Mouse (Mus musculus) left cerebral cortex, postnatal 14 days (tissue): ENCODE data around the gene Sdk2. TPM values are rescaled to one million over a fixed set of nuclear protein-coding genes. Genes with fewer than 3 reads are reported as not detected.

Experiments
- DNase-seq, 2 experiments: peaks; one replicate each; pipeline ENCODE4 v3.0.0; 2021 to 2022; ENCODE audit warnings: low spot score in 2 of 2, mixed read lengths in 1 of 2
- intact Hi-C: fragments of 180-260 bp; cut with DNase I; formaldehyde crosslinking; loops from one replicate; pipeline ENCODE4 v1.15.1; 2025
- total RNA-seq, 2 experiments: library from RNA; stranded (reverse); gene quantifications; 2 replicates each; pipeline ENCODE4 v1.2.3; 2021

The Sdk2 gene
- total RNA-seq, 2 experiments from 2014 or later, result 34.7 to 44.8 TPM

DNA sequence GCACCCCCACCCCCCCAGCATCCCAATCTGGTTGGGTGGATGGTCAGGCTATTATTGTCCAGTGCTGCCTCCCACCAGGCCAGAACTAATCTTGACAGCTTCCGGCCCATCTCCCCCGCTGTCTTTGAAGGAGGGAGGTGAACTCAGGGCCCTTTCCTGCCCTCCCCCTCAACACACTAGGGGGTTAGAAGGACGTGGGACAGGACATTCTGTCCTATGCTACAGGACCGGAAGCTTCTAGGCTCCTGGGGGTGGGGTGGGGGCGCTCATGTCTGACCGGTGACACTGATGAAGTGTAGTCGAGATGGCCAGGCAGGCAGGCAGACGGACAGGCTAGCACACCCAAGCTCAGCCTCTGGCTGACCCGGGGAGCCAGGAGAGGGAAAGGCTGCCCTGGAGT is 259.8 kb downstream of the Sdk2 start:
- DNase-seq, result no peak
- intact Hi-C loops, result no loop called here

DNA sequence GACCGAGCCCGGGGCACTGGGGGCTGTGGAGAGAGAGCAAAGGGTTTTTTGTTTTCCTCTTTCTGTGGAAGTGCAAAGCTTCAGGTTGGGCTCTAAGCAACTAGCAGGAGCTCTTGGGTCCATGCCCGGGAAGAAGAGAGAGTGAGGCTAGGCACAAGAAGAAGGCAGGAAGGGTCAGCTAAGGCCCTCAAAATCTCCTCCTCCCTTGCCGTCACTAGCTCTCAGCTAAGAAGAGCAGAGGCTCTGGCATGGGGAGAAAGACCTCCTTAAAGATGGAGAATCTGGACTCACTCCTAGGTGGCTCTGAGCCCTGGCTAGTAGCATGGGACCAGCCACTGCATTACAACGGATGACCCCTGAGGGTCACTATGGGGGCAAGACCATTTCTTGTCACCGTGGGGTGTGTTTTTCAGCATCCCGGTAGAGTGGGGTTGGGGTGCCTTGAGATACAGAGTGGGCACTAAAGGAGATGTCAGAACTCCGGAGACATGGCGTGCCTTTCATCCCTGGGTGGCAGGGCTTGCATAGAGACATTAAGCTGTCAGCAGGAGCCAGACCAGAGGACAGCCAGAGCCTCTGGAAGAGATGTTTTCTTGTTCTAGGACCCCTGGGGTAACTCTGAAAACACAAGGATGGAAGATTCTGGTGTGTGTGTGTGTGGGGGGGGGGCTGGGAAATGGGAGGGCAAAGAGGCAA is 260.3 kb downstream of the Sdk2 start:
- intact Hi-C loops, result no loop called here
- DNase-seq, result peak; percentile 62 to 79

DNA sequence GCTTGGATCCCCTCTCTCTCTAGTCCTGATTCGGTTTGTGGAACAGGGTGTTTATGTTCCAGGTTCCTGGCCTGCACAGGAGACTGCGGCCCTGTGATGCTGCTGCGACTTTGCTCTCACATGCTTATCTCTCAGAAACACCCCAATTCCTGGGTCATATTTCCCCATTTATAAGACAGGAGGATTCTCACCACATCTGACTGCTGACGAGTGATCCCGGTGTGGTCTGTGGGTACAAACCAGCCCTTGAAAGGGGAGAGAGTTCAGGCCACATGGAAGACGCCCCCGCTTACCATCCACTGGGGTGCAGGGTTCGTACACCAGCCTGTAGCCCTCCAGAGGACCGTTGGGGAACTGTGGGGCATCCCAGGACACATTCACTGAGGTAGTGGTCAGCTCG is 260.9 kb downstream of the Sdk2 start:
- intact Hi-C loops, result no loop called here
- no peak for DNase-seq

DNA sequence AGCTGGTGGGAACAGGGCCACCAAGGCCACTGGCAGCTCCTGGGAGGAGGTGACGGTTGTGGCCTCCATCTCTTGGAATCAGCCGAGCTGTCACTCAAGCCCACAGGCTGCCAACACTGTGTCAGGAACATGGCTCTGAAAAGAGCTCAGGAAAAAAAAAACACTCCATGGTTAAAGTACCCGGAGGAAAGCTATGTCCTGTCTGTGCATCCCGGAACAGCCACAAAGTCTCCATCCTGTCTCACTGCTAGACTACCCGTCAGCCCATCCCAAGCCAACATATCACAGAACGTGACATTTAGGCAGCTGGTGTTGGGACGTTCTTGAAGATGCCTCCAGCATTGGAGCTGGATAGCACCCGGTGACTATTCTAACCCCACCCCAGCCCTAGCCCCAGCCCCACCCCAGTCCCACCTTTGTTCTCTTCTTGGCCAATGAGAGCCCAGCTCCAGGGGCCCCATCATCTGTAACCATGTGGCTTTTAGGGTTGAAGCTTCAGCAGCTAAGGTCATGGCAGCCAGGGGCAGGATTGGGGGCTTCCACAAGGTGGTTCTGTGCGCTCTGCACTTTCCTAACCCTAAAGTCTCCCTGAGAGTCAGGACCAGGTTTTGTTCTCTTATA is 263.4 kb downstream of the Sdk2 start:
- no peak for DNase-seq
- intact Hi-C loops, result no loop called here

DNA sequence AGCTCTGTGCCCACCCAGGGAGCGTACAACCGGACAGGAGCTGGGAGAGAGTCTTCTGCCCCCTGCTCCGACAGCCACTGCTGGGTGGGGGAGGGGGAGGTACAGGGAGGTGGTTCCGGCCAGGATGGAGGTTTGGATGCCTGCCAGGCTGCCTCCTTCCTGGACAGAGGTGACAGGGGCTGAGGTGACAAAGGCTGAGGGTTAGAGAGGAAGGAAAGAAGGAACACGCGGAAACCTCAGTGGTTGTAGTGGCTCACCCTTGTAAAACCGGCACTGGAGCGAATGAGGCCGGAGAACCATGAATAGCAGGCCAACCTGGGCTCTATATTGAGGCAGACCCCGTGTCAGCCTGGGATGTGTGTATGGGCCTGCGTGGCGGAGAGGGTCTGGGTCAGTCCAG is 264.4 kb downstream of the Sdk2 start:
- DNase-seq, result no peak
- intact Hi-C loops, result no loop called here

DNA sequence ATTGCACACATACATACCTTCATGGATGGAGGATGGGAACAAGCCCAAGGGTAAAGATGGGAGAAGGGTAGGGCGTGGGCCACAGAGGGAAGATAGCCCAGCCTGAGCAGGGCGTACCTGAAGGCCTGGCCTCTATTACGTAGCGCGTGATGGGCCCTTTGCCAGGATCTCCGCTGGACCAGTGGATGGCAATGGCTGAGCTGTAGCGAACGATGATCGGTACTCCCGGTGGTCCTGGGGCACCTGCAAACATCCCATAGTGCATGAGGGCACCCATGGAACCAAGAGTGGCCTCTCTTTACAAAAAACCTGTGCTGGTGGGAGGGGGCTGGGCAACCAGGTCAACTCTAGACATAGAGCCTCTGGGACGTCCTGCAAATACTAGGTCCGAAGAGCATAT is 266.8 kb downstream of the Sdk2 start:
- DNase-seq, result no peak
- intact Hi-C loops, result no loop called here

DNA sequence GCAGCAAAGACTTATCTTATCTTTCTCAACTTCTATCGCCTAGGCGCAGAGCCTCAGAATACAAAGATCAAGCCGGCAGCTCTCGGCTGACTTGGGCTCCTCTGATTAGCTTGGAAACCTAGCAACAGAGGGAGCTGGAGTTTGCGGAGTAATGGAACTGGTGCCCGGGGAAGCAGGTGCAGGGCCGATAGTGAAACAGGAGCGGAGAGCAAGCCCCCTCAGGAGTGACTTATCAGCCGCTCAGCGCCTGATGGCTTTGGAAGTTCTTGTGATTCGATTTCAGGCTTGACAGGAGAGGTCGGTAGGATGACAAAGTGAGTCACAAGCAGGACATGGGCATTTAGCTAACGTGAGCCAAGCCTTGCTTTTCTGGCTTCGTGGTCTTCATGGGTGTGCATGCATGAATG is 267.8 kb downstream of the Sdk2 start:
- peak in 1 of 2 experiments; percentile 34 for DNase-seq
- intact Hi-C loops, result no loop called here

DNA sequence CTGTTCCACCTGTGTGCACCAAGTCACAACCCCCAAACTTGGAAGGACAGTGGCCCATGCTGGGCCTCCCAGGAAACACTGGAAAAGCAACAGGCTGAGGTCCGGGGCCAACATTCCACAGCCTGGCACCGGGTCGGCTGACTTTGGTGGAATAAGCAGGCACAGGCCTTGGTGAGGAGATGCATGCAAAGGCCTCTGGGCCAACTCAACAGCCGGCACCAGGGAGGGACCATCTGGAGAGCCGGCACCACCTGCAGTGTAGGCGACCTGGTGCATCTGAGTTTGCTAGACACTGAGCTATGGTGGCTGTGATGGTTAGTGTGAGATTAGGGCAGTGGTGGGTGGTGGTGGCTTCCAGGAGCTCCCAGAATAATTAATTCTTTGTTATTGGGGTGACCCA is 268.8 kb downstream of the Sdk2 start:
- intact Hi-C loops, result no loop called here
- no peak for DNase-seq

DNA sequence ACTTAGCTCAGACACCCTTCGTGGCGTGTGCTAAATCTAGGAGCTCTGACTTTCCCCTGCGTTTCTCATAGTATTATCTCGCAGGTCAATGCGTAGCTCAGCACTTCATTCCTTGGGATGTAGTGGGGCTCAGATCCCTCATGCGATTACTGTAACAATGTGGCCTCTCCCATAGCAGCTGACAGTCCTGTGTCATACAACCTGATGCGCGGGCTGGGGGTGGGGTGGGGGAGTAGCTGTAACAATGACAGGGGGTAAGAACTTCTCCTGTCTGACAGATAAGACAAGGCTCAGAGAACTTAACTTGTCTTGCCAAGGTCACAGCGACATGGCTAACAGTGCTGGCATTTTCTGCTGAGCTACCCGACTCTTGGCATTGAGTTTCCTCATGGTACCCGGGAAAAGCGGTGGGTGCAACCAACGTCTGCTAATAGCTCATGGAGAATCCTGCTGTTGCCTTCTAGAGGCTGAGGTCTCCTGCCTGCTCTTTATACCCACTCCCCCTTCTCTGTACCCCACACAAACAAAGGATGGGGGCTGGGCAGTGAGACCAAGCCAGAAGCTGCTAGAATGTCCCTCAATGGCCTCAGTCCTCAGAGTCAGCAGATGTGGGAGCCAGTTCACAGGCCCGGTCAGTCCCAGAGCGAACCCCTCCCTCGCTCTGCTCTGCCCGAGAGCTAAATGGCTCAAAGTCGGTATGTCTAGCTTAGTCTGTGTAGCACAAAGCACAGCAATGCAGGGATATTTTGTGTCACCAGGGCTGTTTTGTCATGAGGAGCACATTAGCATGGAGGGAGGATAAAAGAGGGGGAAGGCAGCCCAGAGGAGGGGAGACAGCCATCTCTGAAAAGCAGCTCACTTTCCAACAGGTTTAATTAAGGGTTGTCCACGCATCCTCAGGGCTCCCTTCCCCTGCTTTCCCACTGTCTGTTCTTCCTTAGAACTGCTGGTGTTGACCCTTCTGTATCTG is 269.5 kb downstream of the Sdk2 start:
- DNase-seq, result no peak
- intact Hi-C loops, result no loop called here

DNA sequence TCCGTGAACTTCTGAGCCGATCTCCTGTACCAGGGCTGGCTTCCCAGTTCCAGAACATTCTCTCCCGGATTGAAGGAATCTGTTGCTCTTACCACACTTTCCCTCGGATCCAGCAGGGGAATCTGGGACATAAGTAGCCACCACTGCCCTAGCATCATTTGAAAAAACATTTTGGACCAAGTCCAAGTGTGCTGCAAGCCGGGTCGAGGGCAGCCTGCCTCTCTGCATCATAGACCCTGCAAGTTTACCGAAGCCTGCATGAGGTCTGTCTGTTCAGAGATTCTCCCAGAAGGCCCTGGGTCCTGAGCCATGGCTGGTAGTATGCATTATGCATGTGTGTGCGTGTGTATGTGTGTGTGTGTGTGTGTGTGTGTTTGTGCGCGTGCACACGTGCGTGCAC is 271.0 kb downstream of the Sdk2 start:
- DNase-seq, result no peak
- intact Hi-C loops, result no loop called here

DNA sequence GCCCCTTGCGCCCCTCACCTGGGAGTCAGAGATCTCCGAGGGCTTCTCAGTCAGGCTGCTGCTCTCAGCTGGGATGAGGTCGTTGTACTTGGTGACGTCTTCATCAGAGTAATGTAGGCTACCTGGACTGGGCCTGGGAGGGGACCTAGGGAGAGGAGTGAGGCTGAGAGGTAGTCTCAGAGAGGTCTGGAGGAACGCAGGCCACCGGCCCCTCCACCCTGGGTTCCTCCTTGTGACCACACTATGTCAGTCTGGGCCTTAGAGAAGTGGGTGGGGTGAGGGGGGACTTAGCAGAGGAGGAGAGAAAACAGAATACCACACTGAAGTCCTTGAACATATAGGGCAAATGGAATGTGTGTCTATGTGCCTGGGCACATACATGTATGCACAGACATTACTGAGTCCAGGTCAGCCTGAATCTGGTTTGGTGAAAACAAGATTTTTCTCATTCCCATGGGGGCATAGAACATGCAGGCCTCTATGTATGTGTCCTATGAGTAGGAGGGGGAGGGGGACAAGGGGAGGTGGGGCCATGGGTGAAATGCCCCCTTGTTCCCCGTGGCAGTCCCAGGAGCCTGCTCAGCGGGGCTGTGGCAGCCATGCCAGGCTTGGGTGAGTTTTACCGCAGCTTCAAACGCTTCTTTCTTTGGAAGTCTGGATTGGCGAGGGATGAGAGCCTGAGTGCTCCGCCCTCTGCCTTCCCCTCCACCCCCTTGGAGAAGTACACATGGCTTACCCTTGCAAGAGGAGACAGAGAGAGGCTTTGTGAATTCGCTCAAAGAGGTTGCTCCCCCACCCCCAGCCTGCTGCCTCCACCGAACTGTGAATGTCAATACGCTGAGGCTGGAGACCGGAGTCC is 275.3 kb downstream of the Sdk2 start:
- peak; percentile 47 to 74 for DNase-seq
- intact Hi-C loops, result no loop called here

DNA sequence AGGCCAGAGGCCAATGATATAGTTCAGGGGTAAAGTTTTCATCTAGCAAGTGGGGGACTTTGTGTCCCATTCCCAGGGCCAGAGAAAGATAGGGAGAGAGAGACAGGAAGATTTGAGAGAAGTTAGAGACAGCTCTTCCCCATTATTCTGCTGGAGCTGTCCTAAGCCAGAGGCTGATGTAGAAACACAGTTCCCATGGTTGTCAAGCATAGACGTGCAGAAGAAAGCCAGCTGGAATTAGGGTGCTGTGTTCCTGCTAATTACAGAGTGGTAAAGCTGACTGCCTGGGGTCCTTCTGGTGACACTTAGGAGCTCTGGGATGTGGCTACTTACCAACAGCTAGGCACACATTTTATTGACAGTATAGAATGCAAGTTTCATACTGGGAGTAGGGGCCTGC is 277.7 kb downstream of the Sdk2 start:
- intact Hi-C loops, result no loop called here
- DNase-seq, result no peak

DNA sequence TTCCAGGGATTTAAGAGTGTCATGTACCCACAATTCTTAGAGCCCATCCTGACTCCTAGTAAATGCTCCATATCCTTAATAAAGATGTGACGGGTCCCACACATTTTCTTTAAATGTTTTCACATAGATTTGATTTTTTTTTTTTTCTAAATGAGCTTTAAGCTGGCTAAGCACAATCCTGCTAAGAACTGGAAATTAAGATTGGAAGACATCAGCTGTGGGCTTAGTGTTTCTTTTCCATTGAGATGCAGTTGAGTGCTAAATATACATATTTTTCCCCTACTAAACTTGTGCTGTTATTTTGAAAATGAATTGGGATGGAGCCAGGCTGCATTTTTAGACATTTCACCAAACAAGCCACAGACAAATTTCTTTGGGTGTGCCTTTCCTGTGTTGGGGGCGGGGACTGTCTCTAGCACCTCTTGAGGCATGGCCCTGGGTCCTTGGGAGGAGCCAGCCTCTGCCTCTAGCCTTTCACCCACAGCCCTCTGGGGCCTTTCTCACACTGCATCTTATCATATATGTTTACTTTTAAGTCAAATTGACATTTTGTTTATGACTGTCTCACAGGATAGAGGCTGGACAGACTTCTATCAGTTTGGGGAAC is 278.6 kb downstream of the Sdk2 start:
- intact Hi-C loops, result no loop called here

DNA sequence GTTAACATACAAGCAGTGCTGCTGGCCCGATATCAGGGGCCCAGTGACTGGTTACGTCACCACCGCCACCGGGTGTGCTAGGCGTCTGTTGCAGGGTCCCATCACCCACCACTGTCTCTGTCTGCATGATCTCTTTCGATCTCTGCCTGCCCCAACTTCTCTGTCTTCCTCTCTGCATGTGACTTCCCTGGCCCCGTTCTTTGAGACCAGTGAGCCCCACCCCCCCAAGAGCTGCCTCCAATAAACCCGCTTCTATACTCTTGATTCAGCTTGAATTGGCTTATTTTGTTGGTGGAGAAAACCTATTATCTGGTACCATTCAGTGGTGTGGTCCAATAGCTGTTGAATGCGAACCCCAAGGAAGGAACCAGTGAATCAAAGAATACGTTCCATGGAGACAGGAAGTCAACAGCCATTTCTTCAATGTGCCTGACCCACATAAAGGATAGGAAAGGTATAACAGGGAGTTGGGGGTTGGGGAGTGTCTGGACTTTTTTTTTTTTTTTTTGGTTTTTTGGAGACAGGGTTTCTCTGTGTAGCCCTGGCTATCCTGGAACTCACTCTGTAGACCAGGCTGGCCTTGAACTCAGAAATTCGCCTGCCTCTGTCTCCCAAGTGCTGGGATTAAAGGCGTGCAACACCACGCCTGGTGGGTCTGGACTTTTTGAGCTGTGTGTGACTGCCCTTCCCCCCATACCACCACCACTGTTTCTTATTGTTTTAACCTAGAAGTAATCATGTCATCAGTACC is 279.2 kb downstream of the Sdk2 start:
- no peak for DNase-seq
- intact Hi-C loops, result no loop called here

More for the DNA sequence above, 278.6 kb downstream of the Sdk2 start:
- peak in 1 of 2 experiments; percentile 42 for DNase-seq

DNA sequence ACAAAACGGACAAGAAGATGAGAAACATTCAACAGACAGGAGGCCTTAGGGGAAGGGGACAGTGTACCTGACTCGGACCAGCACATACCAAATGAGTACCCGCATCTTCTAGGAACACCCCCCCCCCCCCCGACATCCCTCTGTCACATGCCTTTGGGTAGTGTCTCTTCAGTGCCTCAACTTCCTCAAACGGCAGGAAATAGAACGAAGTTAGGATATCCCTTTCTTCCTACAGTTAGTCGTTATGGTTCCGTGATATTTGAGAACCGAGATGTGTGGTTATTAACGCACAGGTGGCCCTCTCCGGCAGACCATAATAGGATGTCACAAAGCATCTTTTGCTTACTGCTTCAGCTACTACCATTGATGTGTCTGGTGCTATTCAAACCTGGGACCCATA is 279.8 kb downstream of the Sdk2 start:
- DNase-seq, result no peak
- intact Hi-C loops, result no loop called here

DNA sequence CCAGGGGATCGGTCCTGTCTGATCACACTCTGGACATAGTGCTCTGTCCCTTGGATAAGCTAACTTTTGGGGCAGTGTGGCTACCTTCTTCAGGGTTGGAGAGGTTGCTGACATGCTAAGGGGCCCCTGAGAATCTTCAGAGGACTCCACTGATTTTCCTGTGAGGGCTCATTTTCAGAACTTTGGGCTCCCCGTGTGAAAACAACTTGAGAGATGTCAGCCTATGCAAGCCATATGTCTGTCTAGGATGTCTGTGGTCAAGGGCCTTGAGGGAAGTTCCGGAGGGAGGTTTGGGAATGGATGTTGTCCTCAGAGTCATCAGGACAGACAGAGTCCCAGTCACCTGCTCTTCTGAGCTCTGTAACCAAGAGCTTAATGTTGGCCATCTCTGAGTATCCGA is 280.5 kb downstream of the Sdk2 start:
- no peak for DNase-seq
- intact Hi-C loops, result no loop called here

DNA sequence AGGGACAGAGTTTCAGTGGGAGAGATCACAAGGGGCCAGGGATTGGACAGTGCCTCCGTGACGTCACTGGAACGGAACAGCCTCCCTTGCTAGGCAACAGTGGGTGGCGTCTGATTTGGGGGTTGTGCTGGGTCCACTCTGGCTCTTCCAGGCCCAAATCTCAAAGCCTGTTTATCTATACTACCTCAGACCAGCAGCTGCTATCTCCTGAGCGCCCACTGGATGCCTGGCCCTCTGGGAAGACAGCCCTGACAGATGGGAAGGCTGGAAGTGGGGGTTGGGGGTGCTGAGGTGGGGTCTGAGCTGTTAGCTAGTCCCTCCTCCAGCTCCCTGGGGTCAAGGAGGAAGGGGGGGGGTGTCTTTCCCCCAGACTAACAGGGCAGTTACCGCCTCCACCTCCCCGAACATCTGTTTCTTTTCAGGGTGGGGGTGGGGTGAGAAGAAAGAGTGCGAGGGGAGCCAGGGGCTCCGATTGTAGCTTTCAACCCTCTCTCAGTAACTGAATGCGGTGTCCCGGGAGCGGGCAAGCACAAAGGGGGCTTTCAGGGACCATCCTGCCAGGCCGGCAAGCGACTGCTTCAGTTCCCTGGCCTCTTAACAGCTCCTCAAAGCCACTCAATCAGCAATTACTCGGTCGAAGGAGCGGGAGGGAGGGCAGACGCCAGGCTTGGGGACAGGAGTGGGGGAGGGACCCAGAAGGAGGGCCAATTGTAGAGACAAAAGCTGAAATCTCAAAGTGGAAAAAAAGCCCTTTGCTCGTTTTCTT is 281.3 kb downstream of the Sdk2 start:
- intact Hi-C loops, result no loop called here

More for the DNA sequence above, 281.3 kb downstream of the Sdk2 start:
- peak; percentile 64 to 79 for DNase-seq
